Mouse (Mus musculus) testis, adult 2 months (tissue): ENCODE measurements at regions not wholly inside any gene's neighbourhood (a gene's known extent, or its start where the extent isn't known, plus 50 kb on each side); places are given as distances from the start of the nearest gene placed in this dataset.

Experiments used
- CTCF ChIP-seq: fragments of 200-500 bp; IDR thresholded peaks from 2 replicates; pipeline ENCODE4 v1.5.1; 2012; ENCODE audit warnings: low read depth, mild to moderate bottlenecking, inconsistent platforms, low read length, moderate library complexity; ENCODE audit not compliant: control insufficient read depth, insufficient read depth, insufficient replicate concordance
- POLR2A ChIP-seq: fragments of 200-500 bp; IDR thresholded peaks from 2 replicates; pipeline ENCODE4 v1.6.1; 2012; ENCODE audit warnings: low read depth, mild to moderate bottlenecking, inconsistent platforms, low read length, moderate library complexity; ENCODE audit not compliant: control insufficient read depth

- no peak for TF ChIP-seq POLR2A
- no peak for TF ChIP-seq CTCF
Measured at GRCm38 (mm10) chr1:88790674-88791073, 88.7 kb upstream of the Arl4c start.
